Mouse (Mus musculus) kidney, postnatal 14 days (tissue): ENCODE results near the gene Gpr15.
A peak's percentile ranks its signal among the peaks of the same experiment; 100 is the strongest.

Experiments
- DNase-seq: peaks from one replicate; pipeline ENCODE4 v3.0.0; 2022; ENCODE audit warnings: mixed read lengths

Gene Gpr15

DNA sequence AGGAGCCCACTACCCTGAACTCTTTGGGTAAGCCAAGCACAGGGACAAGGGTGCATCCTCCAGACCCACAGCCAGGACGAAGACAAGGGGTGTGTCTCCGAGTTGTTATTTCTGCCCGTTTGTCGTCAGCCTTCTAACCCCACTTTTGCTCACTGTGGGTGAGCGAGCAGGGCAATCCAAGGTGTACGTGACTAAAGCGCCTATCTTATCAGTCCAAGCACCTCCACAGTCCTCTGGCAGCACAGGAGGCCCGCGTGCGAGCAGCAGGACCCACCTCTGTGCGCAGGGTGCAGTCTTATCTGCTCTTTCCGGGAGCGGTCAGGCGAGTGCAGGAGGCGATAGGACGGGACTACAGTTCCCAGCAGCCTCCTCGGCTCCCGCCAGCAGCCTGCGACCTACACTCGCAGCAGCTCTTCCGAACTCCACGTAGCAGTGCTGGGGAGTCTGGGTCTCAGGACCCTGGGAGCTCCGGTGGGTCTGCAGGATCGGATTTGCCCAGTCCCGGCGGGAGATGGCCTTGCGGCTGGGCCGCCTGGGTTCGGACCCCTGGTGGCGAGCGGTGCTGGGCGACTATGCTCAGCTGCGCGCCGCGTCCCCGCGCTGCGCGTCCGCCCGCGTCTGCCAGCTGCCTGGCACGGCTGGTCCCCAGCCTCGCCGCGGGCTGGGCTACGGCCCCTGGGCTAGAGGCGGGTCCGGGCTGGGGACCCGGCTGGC is 48.8 kb downstream of the Gpr15 start, which contains the start of gene Cpox:
Gene Cpox (plus strand): TSS at position 376 of the 714 bp plus-strand sequence.
- DNase-seq: peak; percentile 87

DNA sequence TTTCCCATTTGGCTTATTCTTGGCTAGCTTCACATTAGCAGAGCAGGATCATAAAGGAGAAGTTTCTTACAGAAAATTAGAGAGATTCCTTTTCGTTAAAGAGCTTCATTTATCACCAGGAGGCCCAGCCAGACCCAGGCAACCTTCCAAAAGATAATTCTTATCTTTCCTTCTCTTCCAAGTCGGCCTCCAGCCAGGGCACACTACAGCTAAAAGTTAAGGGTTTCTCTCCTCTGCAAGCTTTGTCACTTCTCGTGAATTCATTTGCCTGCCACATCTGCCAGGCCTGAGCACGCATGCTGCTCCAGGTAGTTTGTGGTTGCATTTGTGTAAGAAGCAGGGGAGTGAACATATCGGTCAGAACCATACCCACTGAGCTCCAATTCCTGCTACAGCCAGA is 49.6 kb downstream of the Gpr15 start:
- no peak for DNase-seq

DNA sequence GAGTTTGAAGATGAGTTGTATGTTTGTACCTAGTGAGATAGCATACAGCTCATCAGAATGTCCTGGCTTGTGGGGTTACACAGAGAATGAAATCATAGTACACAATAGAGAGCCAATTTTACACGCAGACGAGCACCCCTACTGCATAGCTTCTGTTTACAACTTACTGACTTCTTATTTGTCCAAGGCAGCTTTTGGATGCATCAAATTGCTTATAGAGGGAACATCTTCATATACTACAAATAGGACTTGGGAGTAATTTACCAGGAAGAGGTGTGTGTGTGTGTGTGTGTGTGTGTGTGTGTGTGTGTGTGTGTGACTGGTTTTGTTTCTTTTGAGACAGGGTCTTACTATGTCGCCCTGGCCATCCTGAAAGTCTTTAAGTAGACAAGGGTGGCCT is 50.3 kb downstream of the Gpr15 start:
- no peak for DNase-seq
